ENCODE assay signal across 18 mouse cellular contexts in the genomic region with DNA sequence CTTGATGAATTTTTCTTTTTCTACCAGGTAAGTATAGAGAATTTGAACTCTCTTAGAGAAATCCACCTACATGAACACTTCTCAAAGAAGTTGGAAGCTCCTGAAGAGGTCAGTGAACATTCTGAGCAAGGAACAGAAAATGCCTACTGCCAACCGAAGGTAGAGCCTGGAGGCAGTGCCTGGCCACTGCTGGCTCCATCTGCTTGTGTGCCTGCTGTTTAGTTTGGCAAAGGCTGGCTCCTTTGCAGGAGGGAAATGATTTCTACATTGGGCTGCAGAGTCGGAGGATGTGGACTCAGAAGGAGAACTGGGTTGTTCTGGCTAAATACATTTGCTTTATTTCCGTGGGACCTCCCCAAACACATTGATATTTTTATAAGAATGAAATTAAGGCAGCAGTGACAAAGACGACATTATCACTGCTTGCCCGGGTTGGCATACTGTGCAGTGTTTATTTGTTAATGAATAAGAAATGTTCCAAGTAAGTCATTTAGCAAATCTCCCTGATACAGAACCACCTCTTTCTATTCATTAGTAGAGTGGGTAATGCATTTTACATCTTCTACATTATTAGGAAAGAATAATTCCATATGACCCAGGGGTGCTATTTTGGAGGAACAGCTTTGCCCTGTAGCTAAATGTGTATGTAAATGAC.
DNase-seq lines count a peak whose midpoint lies in the region; ATAC-seq and TF ChIP-seq lines count a peak whose summit lies in the region.
"Had no signal": no experiment of that assay in that cellular context is flagged by ENCODE, and none has a peak within 500 bp of the region (broad histone marks: within the 10 kb centered on the region; RNA-seq: fewer than 3 reads in every experiment).

No protein-coding gene starts in this region.

- no peaks in the 10 kb centered on the region for H3K9me3 ChIP-seq in forebrain, embryonic 15.5 days
- H3K9me3 ChIP-seq in forebrain, postnatal 0 days (ENCODE audit: low read length), result no peaks in the 10 kb centered on the region
- H3K9me3 ChIP-seq: embryonic facial prominence, embryonic 12.5 days; G1E; heart, embryonic 15.5 days; kidney, embryonic 15.5 days; stomach, embryonic 15.5 days had no signal

- 0 out of 2 replicates have a peak, but pooled peaks have one; percentile 55 for ATAC-seq in forebrain, embryonic 15.5 days (replicated peaks)
- no peak for ATAC-seq in forebrain, postnatal 0 days
- ATAC-seq: intestine, postnatal 0 days had no signal

- 69% methylated on average over 5 of the region's 5 CpGs for WGBS in forebrain, embryonic 15.5 days
- 53% methylated on average over 5 of the region's 5 CpGs for WGBS in forebrain, postnatal 0 days

- no peak for TF ChIP-seq CTCF in forebrain, postnatal 0 days (IDR thresholded peaks at IDR 0.05; ENCODE audit: low read depth)
- no peak for TF ChIP-seq CTCF in brain, embryonic 14.5 days (IDR thresholded peaks at IDR 0.05; ENCODE audit: borderline replicate concordance, extremely low read depth, insufficient read depth, insufficient read length)

- H3K27ac ChIP-seq in forebrain, embryonic 15.5 days (replicated peaks), result no peak overlapping the region
- no peak overlapping the region for H3K27ac ChIP-seq in forebrain, postnatal 0 days (ENCODE audit: low read depth, low read length)
- H3K27ac ChIP-seq: embryonic facial prominence, embryonic 12.5 days; heart, embryonic 15.5 days; kidney, embryonic 15.5 days; liver, embryonic 14.5 days; stomach, embryonic 15.5 days had no signal

- no peaks in the 10 kb centered on the region for H3K27me3 ChIP-seq in forebrain, embryonic 15.5 days
- H3K27me3 ChIP-seq in forebrain, postnatal 0 days (ENCODE audit: insufficient read depth, low read length), result no peaks in the 10 kb centered on the region
- H3K27me3 ChIP-seq: embryonic facial prominence, embryonic 12.5 days; heart, embryonic 15.5 days; kidney, embryonic 15.5 days; stomach, embryonic 15.5 days had no signal

- H3K9ac ChIP-seq in forebrain, embryonic 15.5 days (replicated peaks), result no peak overlapping the region
- no peak overlapping the region for H3K9ac ChIP-seq in forebrain, postnatal 0 days
- H3K9ac ChIP-seq: embryonic facial prominence, embryonic 12.5 days; heart, embryonic 15.5 days; kidney, embryonic 15.5 days; liver, embryonic 14.5 days; stomach, embryonic 15.5 days had no signal

- H3K36me3 ChIP-seq in forebrain, embryonic 15.5 days, result no peaks in the 10 kb centered on the region
- no peaks in the 10 kb centered on the region for H3K36me3 ChIP-seq in forebrain, postnatal 0 days (ENCODE audit: insufficient read depth)
- H3K36me3 ChIP-seq: embryonic facial prominence, embryonic 12.5 days; G1E; heart, embryonic 15.5 days; kidney, embryonic 15.5 days; stomach, embryonic 15.5 days had no signal

- no peak overlapping the region for H3K4me3 ChIP-seq in forebrain, embryonic 15.5 days
- H3K4me3 ChIP-seq in forebrain, postnatal 0 days (ENCODE audit: low read depth, low read length), result no peak overlapping the region
- H3K4me3 ChIP-seq: embryonic facial prominence, embryonic 12.5 days; erythroblast, embryonic 14.5 days; heart, embryonic 15.5 days; kidney, embryonic 15.5 days; stomach, embryonic 15.5 days had no signal

- TF ChIP-seq POLR2A in brain, embryonic 14.5 days (IDR thresholded peaks at IDR 0.05; ENCODE audit: borderline replicate concordance, extremely low read depth, insufficient read depth, insufficient read length, poor library complexity, severe bottlenecking), result no peak

- no peak for DNase-seq in forebrain, postnatal 0 days
- peak; percentile 5 for DNase-seq in layer of hippocampus, adult 9-11 months
- no peak for DNase-seq in layer of hippocampus, adult 18-20 months (ENCODE audit: low spot score in 2 of 2)
- DNase-seq in brain, embryonic 14.5 days (ENCODE audit: low read depth), result peak; percentile 37
- peak; percentile 5 to 8 for DNase-seq in cerebellum, postnatal 36 days
- no peak for DNase-seq in MN1 (ENCODE audit: low spot score)
- no peak for DNase-seq in spleen, postnatal 14 days (ENCODE audit: low spot score in 2 of 2)
- DNase-seq: midbrain, embryonic 14.5 days; right cerebral cortex, postnatal 25 days had no signal

- H3K4me1 ChIP-seq in forebrain, embryonic 15.5 days, result no peaks in the 10 kb centered on the region
- H3K4me1 ChIP-seq in forebrain, postnatal 0 days (ENCODE audit: insufficient read depth), result 0 out of 2 replicates have a peak, but pooled peaks cover 3% of the 10 kb centered on the region
- H3K4me1 ChIP-seq: embryonic facial prominence, embryonic 12.5 days; heart, embryonic 15.5 days; kidney, embryonic 15.5 days; stomach, embryonic 15.5 days had no signal

- H3K4me2 ChIP-seq in forebrain, embryonic 15.5 days (replicated peaks), result no peak overlapping the region
- H3K4me2 ChIP-seq in forebrain, postnatal 0 days (ENCODE audit: low read depth), result no peak overlapping the region
- H3K4me2 ChIP-seq: embryonic facial prominence, embryonic 12.5 days; heart, embryonic 15.5 days; kidney, embryonic 15.5 days; stomach, embryonic 15.5 days had no signal

Comparison
In these comparisons a context has a peak if more than half of its experiments do, and no peak if none do; other contexts are left out.
1. DNase-seq: peak in layer of hippocampus, adult 9-11 months (single experiment), brain, embryonic 14.5 days (single experiment) and cerebellum, postnatal 36 days (2 of 2); none in forebrain, postnatal 0 days (single experiment), layer of hippocampus, adult 18-20 months (0 of 2), MN1 (single experiment) and spleen, postnatal 14 days (0 of 2).